Mouse (Mus musculus) cerebellum, postnatal 10 days (tissue): ENCODE measurements around the gene Mlph.

ENCODE experiments used
- DNase-seq, 2 experiments: peaks; one replicate each; pipeline ENCODE4 v3.0.0; 2021; ENCODE audit warnings: mixed read lengths in 2 of 2

Mlph gene

DNA sequence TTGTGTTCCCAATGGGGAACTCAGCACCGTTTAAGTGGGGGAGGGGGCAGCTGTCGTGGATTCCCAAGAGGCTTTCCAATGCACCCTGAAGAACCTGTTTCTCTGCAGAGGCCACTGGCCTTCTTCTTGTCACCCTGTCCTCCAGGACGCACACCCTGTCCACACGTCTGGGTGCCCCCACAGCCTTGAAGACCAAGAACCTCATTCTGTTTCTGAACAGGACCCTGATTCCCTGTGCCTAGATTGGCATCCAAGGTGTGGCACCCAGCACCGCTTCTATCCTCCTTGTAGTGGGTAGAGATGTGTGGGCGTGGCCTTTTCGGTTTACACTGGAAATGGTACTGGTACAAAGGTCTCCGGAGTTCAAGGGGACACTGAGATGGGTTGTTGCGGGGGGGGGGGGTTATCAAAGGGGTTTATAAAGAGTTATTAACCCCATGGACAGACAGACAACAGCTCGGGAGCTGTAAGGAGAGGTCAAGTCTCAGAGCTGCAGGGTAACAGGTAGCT is 55.1 kb downstream of the Mlph start:
- DNase-seq, result no peak

DNA sequence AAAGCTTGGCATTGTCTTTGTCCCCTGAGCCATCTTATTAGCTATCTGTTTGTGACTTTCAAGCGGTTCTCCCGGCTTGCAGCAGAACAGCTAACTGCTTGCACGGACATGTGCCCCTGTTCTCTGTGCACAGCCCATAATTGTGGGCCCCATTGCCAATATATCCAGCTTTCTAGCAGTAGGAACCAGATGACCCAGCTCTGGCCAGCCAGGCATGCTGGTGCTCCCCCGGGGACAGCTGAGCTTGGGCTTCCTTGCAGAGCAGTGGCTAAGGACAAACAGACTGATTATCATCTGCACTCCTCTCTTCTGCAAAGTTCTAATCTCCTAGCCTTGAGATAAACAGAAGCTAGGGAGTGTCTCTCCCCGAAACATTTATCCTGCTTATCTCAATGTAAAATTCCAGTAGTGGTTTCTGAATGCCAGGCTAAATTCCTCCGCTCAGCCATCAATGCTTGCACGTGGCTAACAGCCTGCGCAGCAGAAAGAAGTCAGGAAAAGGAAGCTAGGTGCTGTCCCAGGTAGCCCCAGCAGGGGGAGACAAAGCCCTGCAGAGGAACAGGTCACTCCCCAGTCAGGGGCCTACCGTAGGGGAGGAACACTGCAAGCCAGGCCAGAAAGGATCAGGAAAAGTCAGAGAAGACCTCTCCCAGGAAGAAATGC is 58.2 kb downstream of the Mlph start:
- peak; percentile 98 to 99 for DNase-seq

DNA sequence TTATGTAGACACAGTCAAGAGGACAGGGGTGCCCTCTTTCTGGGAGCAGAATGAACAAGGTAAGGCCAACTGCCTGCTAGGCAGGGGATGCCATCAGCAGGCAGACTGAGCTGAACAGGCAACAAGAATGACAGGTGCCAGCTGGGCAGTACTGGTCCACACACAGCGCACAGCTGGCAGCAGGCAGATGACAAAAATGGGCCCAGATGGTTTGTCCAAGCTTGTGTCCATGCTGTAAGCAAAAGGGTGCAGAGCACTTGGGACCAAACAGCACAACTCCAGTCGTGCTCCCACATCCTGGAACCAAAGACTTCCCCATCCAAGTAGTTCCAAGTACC is 58.7 kb downstream of the Mlph start:
- no peak for DNase-seq

DNA sequence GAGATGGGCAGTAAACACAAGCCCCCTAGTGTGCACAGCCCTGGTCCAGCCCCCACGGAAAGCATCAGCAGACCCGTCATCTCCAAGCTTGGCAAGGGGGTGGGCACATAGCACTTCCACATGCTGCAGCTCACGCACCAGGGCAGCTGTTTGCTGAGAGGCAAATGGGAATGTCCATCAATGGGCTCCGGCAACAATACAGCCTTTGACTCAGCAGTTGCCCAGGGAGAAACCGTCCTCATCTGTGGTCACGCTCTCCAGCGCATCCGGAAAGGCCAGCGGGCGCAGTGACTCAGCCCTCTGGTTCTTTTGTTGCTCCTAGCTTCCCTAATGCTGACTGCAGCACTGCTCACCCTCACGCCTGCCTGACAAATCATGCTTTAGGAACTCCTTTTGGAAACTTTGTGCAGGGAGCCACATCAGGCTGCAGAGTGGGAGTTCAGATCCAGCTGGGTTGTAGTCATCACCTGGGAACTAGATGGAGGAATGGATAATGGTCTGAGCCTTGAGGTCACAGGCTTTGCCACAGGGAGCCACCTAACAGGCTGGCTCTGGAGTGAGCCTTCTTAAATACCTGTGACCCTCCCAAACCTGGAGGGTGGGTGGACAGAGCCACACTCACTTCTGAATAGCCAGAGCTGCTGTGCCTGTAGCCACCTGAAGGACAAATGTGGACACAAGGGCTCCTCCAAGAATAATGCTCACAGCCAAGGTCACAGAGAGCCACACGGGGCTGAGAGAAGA is 60.2 kb downstream of the Mlph start:
- peak in 1 of 2 experiments; percentile 43 for DNase-seq

DNA sequence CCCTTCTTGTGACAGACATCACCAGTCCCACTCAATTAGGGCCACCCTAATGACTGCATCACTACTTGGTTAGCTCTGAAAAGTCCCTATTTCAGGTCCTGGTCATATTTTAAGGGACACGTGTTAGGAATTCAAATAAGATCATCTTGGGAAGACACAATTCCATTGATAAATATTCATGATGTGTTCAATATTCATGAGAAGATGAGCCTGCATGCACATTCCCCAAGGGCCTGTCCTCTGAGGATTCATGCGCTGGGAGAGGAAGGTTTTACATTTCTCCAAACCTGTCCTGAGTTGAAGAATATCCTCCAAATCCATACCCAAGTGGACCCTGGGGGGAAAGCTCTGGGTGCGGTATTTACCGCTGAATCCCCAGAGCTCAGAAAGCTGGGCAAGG is 61.1 kb downstream of the Mlph start:
- DNase-seq, result no peak

- DNase-seq, result peak in 1 of 2 experiments; percentile 12
Observed at GRCm38 (mm10) chr1:90980638-90981330, 65.9 kb downstream of the Mlph start.

DNA sequence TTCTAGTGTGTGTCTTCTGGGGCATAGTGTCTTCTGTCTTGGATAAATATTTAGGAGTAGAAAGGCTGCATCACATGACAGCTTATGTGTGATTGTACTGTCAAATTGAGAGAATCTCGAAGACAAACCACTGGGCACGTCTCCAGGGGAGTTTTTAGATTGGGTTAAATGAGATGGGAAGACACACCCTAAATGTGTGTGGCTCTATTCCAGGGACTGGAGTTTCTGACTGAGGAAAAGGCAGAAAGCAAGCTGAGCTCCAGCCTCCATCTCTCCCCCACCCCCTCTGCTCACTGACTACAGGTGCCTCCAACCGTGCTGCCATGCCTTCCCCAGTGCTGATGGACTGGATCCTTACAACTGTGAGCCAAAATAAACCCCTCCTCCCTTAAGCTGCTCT is 66.5 kb downstream of the Mlph start:
- DNase-seq, result no peak

DNA sequence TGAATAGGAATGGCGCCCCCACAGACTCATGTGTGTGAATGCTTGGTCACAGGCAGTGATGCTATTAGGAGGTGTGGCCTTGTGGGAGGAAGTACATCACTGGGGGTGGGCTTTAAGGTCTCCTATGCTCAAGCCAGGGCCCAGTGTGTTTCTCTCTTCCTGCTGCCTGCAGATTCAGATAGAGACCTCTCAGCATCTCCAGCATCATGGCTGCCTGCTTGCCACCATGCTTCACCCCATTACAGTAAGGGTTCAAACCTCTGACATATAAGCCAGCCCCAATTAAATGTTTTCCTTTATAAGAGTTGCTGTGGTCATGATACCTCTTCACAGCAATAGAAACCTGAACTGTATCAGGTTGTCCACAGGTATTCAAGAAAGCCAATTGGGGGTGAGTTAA is 81.0 kb downstream of the Mlph start:
- DNase-seq, result no peak

DNA sequence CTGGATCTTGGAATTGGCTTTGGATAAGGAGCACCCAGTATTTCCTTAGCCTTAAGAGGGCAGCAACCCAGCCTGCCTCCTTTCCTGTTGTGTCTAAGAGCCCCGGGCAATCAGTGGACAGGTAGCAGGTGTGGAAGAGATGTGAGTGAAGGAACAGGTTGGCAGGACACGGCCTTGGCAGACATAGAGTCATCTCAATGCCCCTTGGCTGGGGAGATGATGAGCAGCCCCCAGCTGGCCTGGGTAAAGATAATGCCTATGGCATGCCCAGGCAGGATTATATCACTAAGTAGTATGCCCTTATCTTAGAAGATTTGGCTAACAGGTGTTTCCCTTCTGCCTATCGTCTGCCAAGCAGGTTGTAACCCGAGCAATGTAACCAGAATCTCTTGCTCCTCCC is 82.3 kb downstream of the Mlph start:
- DNase-seq, result no peak

- no peak for DNase-seq
Observed at GRCm38 (mm10) chr1:90997641-90998040, 82.8 kb downstream of the Mlph start.

DNA sequence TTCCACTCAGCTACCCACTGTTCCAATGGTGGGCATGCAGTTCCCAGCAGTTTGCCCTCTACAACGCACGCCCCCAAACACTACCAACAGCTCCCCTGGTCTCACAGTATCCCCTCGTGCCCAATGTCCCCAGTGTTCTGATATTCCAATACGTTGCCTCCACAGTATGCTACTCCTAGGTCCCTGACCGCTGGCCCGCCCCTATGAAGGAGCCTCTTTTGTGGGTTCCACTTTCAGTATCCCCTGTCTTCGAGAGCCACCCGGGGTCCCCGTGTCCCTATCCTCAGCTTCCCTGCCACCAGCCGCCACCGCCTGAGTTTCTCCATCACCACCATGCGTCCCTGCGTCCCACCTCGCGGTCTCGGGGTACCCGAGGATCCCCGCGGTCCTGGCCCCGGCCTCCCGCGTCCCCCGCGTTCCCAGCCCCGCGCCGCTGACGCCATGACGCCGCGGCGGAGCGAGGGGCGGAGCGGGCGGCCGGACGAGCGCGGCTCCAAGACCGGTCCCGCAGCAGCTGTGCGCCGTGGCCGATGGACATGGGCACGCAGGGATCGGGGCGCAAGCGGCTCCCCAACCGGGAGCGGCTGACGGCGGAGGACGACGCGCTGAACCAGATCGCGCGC is 83.5 kb downstream of the Mlph start, which contains the start of gene Lrrfip1:
Gene Lrrfip1, plus strand, starts transcription at position 470 of the 623 bp plus-strand sequence.
- DNase-seq, result peak; percentile 74 to 77

GRCm38 (mm10) chr1:90998891-90999611 is 84.2 kb downstream of the Mlph start:
- DNase-seq, result peak; percentile 46 to 54

- no peak for DNase-seq
Observed at GRCm38 (mm10) chr1:90999911-91000601, 85.2 kb downstream of the Mlph start.
